Mouse (Mus musculus): ENCODE data around the gene Gabpb1. TPM values are rescaled to one million over a fixed set of nuclear protein-coding genes. Genes with fewer than 3 reads are reported as not detected.

Gene Gabpb1
- polyA plus RNA-seq, 1 experiment from 2014 or later: 13.2 TPM

GRCm38 (mm10) chr2:126695285-126695684, 19.1 kb upstream of the Gabpb1 start:
- 47% methylated on average over 6 of the region's 6 CpGs for WGBS (ENCODE audit: insufficient replicate concordance)
- ATAC-seq (peak; percentile 92), DNase-seq (no peak)
- Histone ChIP-seq H3K36me3 (replicated peaks; ENCODE audit: insufficient read depth, low read length) (no peaks in the 10 kb centered on the region), H3K4me1 (ENCODE audit: insufficient read depth) (no peaks in the 10 kb centered on the region), H3K27me3 (ENCODE audit: insufficient read depth, low read length) (no peaks in the 10 kb centered on the region), H3K9me3 (ENCODE audit: low read length) (no peaks in the 10 kb centered on the region), H3K27ac (ENCODE audit: low read depth) (peak overlapping the region; percentile 75), H3K9ac (replicated peaks) (no peak overlapping the region), H3K4me2 (ENCODE audit: low read depth, low read length) (0 out of 2 replicates have a peak overlapping the region, but pooled peaks have one; percentile 13), H3K4me3 (ENCODE audit: low read depth, low read length) (no peak overlapping the region)
- no peak for TF ChIP-seq CTCF (IDR thresholded peaks at IDR 0.05; ENCODE audit: low read depth)
- peak; percentile 47; the same call in 1 of the 2 replicates for TF ChIP-seq EP300 (IDR thresholded peaks at IDR 0.05; ENCODE audit: low read depth)

- WGBS (ENCODE audit: insufficient replicate concordance): 76% methylated on average over 3 of the region's 3 CpGs
- TF ChIP-seq EP300 (IDR thresholded peaks at IDR 0.05; ENCODE audit: low read depth): no peak
- no peak for TF ChIP-seq CTCF (IDR thresholded peaks at IDR 0.05; ENCODE audit: low read depth)
- ATAC-seq (no peak), DNase-seq (no peak)
- Histone ChIP-seq H3K4me3 (ENCODE audit: low read depth, low read length) (no peak overlapping the region), H3K4me1 (ENCODE audit: insufficient read depth) (no peaks in the 10 kb centered on the region), H3K9ac (replicated peaks) (no peak overlapping the region), H3K9me3 (ENCODE audit: low read length) (no peaks in the 10 kb centered on the region), H3K27me3 (ENCODE audit: insufficient read depth, low read length) (no peaks in the 10 kb centered on the region), H3K27ac (ENCODE audit: low read depth) (no peak overlapping the region), H3K4me2 (ENCODE audit: low read depth, low read length) (no peak overlapping the region), H3K36me3 (replicated peaks; ENCODE audit: insufficient read depth, low read length) (no peaks in the 10 kb centered on the region)
These were observed 15.2 kb upstream of the Gabpb1 start for GRCm38 (mm10) chr2:126691290-126691689.

DNA sequence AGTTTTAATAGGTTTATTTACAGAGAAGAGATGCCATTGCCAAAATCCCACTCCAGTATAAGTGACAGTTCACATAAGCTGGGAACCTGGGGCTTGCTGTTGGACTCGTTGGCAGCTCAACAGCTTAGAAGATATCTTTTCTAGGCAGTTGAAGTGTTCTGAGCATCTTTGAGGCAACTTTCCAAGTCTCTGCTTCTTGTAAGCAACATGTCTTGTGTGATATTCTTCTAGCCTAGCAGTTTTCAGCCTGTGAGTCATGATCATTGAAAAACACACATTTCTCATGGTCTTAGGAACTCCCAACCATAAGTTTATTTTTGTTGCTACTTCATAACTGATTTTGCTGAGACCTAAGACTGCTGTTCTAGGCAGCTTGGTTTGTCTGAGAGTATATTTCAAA, 6.8 kb upstream of the Gabpb1 start:
- 70% methylated on average over 1 of the region's 1 CpGs for WGBS (ENCODE audit: insufficient replicate concordance)
- no peak overlapping the region for H3K4me2 ChIP-seq (ENCODE audit: low read depth, low read length)
- H3K36me3 ChIP-seq (replicated peaks; ENCODE audit: insufficient read depth, low read length): 0 out of 2 replicates have a peak, but pooled peaks cover 2% of the 10 kb centered on the region
- H3K27me3 ChIP-seq (ENCODE audit: insufficient read depth, low read length): no peaks in the 10 kb centered on the region
- no peak overlapping the region for H3K4me3 ChIP-seq (ENCODE audit: low read depth, low read length)
- 0 out of 2 replicates have a peak, but pooled peaks cover 10% of the 10 kb centered on the region for H3K4me1 ChIP-seq (ENCODE audit: insufficient read depth)
- no peak overlapping the region for H3K9ac ChIP-seq (replicated peaks)
- H3K27ac ChIP-seq (ENCODE audit: low read depth): 0 out of 2 replicates have a peak overlapping the region, but pooled peaks have one; percentile 50
- TF ChIP-seq CTCF (IDR thresholded peaks at IDR 0.05; ENCODE audit: low read depth) (no peak), EP300 (IDR thresholded peaks at IDR 0.05; ENCODE audit: low read depth) (no peak)
- ATAC-seq (no peak), DNase-seq (no peak)
- H3K9me3 ChIP-seq (ENCODE audit: low read length): no peaks in the 10 kb centered on the region

DNA sequence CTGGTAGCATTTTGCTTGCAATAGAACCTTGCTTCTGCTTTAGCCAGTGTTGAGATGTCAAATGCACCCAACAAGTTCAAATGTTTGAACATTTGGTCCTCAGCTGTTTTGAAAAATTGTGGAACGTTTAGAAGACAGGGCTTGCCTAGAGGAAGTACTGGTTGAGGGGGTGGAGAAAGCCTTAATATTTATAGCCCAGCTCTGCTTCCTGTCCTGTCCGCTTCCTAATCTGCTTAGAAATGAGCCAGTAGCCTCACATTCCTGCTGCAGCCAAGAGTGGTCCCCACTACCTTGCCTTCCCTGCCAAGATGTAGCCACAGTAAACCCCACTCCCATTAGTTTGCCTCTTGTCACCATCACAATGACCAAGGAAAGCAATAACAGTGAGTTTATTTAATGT, 6.2 kb upstream of the Gabpb1 start:
- no peak overlapping the region for H3K4me3 ChIP-seq (ENCODE audit: low read depth, low read length)
- WGBS (ENCODE audit: insufficient replicate concordance): 29% methylated on average over 2 of the region's 2 CpGs
- H3K27ac ChIP-seq (ENCODE audit: low read depth): peak overlapping the region; percentile 60; the same call in 1 of the 2 replicates

GRCm38 (mm10) chr2:126677366-126677765, 1.2 kb upstream of the Gabpb1 start:
- H3K4me3 ChIP-seq (ENCODE audit: low read depth, low read length): no peak overlapping the region
- DNase-seq (no peak), ATAC-seq (no peak)
- no peaks in the 10 kb centered on the region for H3K9me3 ChIP-seq (ENCODE audit: low read length)
- H3K4me2 ChIP-seq (ENCODE audit: low read depth, low read length): peak overlapping the region; percentile 84
- H3K9ac ChIP-seq (replicated peaks): no peak overlapping the region
- 76% methylated on average over 1 of the region's 1 CpGs for WGBS (ENCODE audit: insufficient replicate concordance)
- H3K27me3 ChIP-seq (ENCODE audit: insufficient read depth, low read length): no peaks in the 10 kb centered on the region
- no peak overlapping the region for H3K27ac ChIP-seq (ENCODE audit: low read depth)
- H3K36me3 ChIP-seq (replicated peaks; ENCODE audit: insufficient read depth, low read length): no peaks in the 10 kb centered on the region
- no peak for TF ChIP-seq CTCF (IDR thresholded peaks at IDR 0.05; ENCODE audit: low read depth)
- peaks cover 19% of the 10 kb centered on the region for H3K4me1 ChIP-seq (ENCODE audit: insufficient read depth)

More for the DNA sequence above, 6.2 kb upstream of the Gabpb1 start:
- DNase-seq (no peak), ATAC-seq (no peak)
- TF ChIP-seq CTCF (IDR thresholded peaks at IDR 0.05; ENCODE audit: low read depth): no peak
- TF ChIP-seq EP300 (IDR thresholded peaks at IDR 0.05; ENCODE audit: low read depth): no peak
- Histone ChIP-seq H3K9ac (replicated peaks) (no peak overlapping the region), H3K27me3 (ENCODE audit: insufficient read depth, low read length) (no peaks in the 10 kb centered on the region), H3K4me2 (ENCODE audit: low read depth, low read length) (no peak overlapping the region; the same call in 1 of the 2 replicates), H3K36me3 (replicated peaks; ENCODE audit: insufficient read depth, low read length) (0 out of 2 replicates have a peak, but pooled peaks cover 2% of the 10 kb centered on the region), H3K4me1 (ENCODE audit: insufficient read depth) (0 out of 2 replicates have a peak, but pooled peaks cover 10% of the 10 kb centered on the region), H3K9me3 (ENCODE audit: low read length) (no peaks in the 10 kb centered on the region)

DNA sequence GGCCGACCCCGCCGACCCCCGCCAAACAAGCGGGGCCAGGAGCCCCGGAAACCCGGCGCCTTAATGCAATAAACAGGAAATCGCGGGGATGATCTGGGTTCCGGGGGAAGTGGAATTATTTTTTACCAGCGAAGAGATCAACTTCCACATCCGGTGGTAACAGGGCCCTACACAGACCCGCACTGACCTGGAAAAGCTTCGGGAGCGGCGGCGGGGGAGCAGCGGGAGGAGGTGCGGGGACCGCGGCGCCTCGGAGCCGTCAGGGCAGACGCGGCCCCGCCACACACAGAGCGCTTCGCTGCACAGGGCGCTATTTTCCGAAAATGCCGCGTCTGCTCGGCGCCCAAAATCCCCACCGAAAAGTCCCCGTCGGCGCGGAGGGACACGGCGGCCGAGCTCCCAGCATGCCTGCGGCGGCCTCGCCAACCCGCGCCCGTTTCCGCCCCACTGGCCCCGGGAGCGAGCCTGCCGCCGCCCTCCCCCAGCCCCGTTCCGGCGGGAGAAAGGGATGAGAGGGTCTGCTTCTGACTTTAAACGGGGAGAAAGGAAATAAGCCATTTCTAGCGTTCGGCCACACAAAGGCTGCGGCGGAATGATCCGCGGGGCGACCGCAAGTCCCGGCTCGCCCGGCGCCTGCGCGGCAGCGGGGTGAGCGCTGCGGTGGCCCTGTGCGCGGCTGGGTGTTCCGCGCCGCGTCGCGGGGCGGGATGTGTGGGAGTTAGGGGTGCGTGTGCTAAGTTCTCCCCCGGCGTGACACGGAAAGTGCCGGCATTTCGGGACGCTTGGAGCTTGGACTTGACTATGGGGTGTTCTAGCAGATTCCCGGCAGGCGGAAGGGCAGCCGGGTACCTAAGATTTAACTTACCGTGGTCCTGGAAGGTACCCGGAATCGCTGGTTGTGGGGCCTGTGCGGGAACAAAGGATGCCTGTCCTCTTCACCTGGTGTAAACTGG, 692 bp downstream of the Gabpb1 start:
- TF ChIP-seq CTCF (IDR thresholded peaks at IDR 0.05; ENCODE audit: low read depth): no peak
- no peak for TF ChIP-seq EP300 (IDR thresholded peaks at IDR 0.05; ENCODE audit: low read depth)
- Histone ChIP-seq H3K9me3 (ENCODE audit: low read length) (no peaks in the 10 kb centered on the region), H3K27me3 (ENCODE audit: insufficient read depth, low read length) (no peaks in the 10 kb centered on the region), H3K27ac (ENCODE audit: low read depth) (peak overlapping the region; percentile 100), H3K4me1 (ENCODE audit: insufficient read depth) (peaks cover 22% of the 10 kb centered on the region), H3K4me2 (ENCODE audit: low read depth, low read length) (peak overlapping the region; percentile 84), H3K36me3 (replicated peaks; ENCODE audit: insufficient read depth, low read length) (no peaks in the 10 kb centered on the region), H3K9ac (replicated peaks) (peak overlapping the region; percentile 99), H3K4me3 (ENCODE audit: low read depth, low read length) (peak overlapping the region; percentile 85)
- DNase-seq (peak; percentile 90), ATAC-seq (peak; percentile 88)
- 1% methylated on average over 97 of the region's 99 CpGs for WGBS (ENCODE audit: insufficient replicate concordance)
